Mouse (Mus musculus) myocyte (in vitro differentiated cells): ENCODE measurements at regions not wholly inside any gene's neighbourhood (a gene's known extent, or its start where the extent isn't known, plus 50 kb on each side); places are given as distances from the start of the nearest gene placed in this dataset.

Experiments
- MYOD1 ChIP-seq, 3 experiments: IDR thresholded peaks; one replicate each; pipeline ENCODE4 v1.6.1; 2011; ENCODE audit warnings: control low read depth in 2 of 3, low read depth in 2 of 3, mild to moderate bottlenecking in 2 of 3, moderate library complexity in 1 of 3; ENCODE audit not compliant: insufficient read length in 2 of 3, control insufficient read depth in 1 of 3
- POLR2A ChIP-seq: IDR thresholded peaks from one replicate; pipeline ENCODE4 v1.6.1; 2011; ENCODE audit warnings: low read depth, mild to moderate bottlenecking, control low read depth, moderate library complexity; ENCODE audit not compliant: insufficient read length

GRCm38 (mm10) chr14:26320736-26321135 lies 63.0 kb downstream of the Duxbl3 start:
- no peak for TF ChIP-seq MYOD1 (IDR thresholded peaks at IDR 0.05; ENCODE audit: control insufficient read depth in 1 of 3, insufficient read length in 2 of 3, low read depth in 2 of 3)
- TF ChIP-seq POLR2A = no peak
